29 mouse cellular contexts compared by ENCODE assay signal in genomic region chr1:155347339-155347738, GRCm38 (mm10).
A peak's percentile ranks its signal among the peaks of the same experiment; 100 is the strongest.
DNase-seq lines count a peak whose midpoint lies in the region; ATAC-seq and TF ChIP-seq lines count a peak whose summit lies in the region.
"Had no signal": no experiment of that assay in that cellular context is flagged by ENCODE, and none has a peak within 500 bp of the region (broad histone marks: within the 10 kb centered on the region; RNA-seq: fewer than 3 reads in every experiment).

No protein-coding gene starts in this region.

- peak; percentile 85 for TF ChIP-seq EP300 in liver, postnatal 0 days (IDR thresholded peaks at IDR 0.05; ENCODE audit: low read depth)

- peak overlapping the region; percentile 54; the same call in 1 of the 2 replicates for H3K27ac ChIP-seq in forebrain, embryonic 16.5 days (ENCODE audit: low read length)
- H3K27ac ChIP-seq in forebrain, embryonic 12.5 days, result no peak overlapping the region
- H3K27ac ChIP-seq in liver, postnatal 0 days (ENCODE audit: low read depth), result no peak overlapping the region
- H3K27ac ChIP-seq: embryonic facial prominence, embryonic 13.5 days; heart, embryonic 10.5 days; heart, embryonic 15.5 days; kidney, embryonic 15.5 days; limb, embryonic 15.5 days; lung, embryonic 15.5 days; neural tube, embryonic 12.5 days had no signal

- no peak overlapping the region for H3K9ac ChIP-seq in forebrain, embryonic 16.5 days (replicated peaks; ENCODE audit: low read depth, low read length)
- H3K9ac ChIP-seq in forebrain, embryonic 12.5 days, result no peak overlapping the region
- H3K9ac ChIP-seq in liver, postnatal 0 days (replicated peaks), result no peak overlapping the region
- H3K9ac ChIP-seq: embryonic facial prominence, embryonic 13.5 days; heart, embryonic 15.5 days; kidney, embryonic 15.5 days; limb, embryonic 15.5 days; lung, embryonic 15.5 days; neural tube, embryonic 12.5 days had no signal

- ATAC-seq in forebrain, embryonic 16.5 days, result no peak
- ATAC-seq in forebrain, embryonic 12.5 days (ENCODE audit: low FRiP score), result no peak
- 0 out of 2 replicates have a peak, but pooled peaks have one; percentile 22 for ATAC-seq in common myeloid progenitor, adult 5-6 weeks (replicated peaks; ENCODE audit: low read depth, poor library complexity, severe bottlenecking)
- ATAC-seq in liver, postnatal 0 days, result no peak
- ATAC-seq: activated CD4-positive, CD25-positive, alpha-beta regulatory T cell, adult 4 months; hindbrain, embryonic 16.5 days; midbrain, embryonic 16.5 days had no signal

- no peak overlapping the region for H3K4me3 ChIP-seq in forebrain, embryonic 16.5 days (replicated peaks; ENCODE audit: low read length)
- no peak overlapping the region for H3K4me3 ChIP-seq in forebrain, embryonic 12.5 days (replicated peaks)
- H3K4me3 ChIP-seq in liver, postnatal 0 days (ENCODE audit: low read depth, low read length), result no peak overlapping the region
- H3K4me3 ChIP-seq: embryonic facial prominence, embryonic 13.5 days; heart, embryonic 10.5 days; heart, embryonic 15.5 days; kidney, embryonic 15.5 days; limb, embryonic 15.5 days; lung, embryonic 15.5 days; neural tube, embryonic 12.5 days had no signal

- H3K27me3 ChIP-seq in forebrain, embryonic 16.5 days (replicated peaks; ENCODE audit: control insufficient read depth, insufficient read depth, low read length), result no peaks in the 10 kb centered on the region
- H3K27me3 ChIP-seq in forebrain, embryonic 12.5 days, result no peaks in the 10 kb centered on the region
- H3K27me3 ChIP-seq in liver, postnatal 0 days (ENCODE audit: insufficient read depth, low read length), result no peaks in the 10 kb centered on the region
- H3K27me3 ChIP-seq: embryonic facial prominence, embryonic 13.5 days; heart, embryonic 15.5 days; kidney, embryonic 15.5 days; limb, embryonic 15.5 days; lung, embryonic 15.5 days; neural tube, embryonic 12.5 days had no signal

- H3K4me2 ChIP-seq in forebrain, embryonic 16.5 days (ENCODE audit: low read length), result no peak overlapping the region
- H3K4me2 ChIP-seq in forebrain, embryonic 12.5 days, result no peak overlapping the region
- H3K4me2 ChIP-seq in liver, postnatal 0 days (ENCODE audit: low read depth, low read length), result peak overlapping the region; percentile 15; the same call in 1 of the 2 replicates
- H3K4me2 ChIP-seq: embryonic facial prominence, embryonic 13.5 days; heart, embryonic 15.5 days; kidney, embryonic 15.5 days; limb, embryonic 15.5 days; lung, embryonic 15.5 days; neural tube, embryonic 12.5 days had no signal

- H3K36me3 ChIP-seq in forebrain, embryonic 16.5 days (ENCODE audit: control insufficient read depth, insufficient read depth), result no peaks in the 10 kb centered on the region
- H3K36me3 ChIP-seq in forebrain, embryonic 12.5 days (replicated peaks), result no peaks in the 10 kb centered on the region
- 0 out of 2 replicates have a peak, but pooled peaks cover 3% of the 10 kb centered on the region for H3K36me3 ChIP-seq in liver, postnatal 0 days (replicated peaks; ENCODE audit: insufficient read depth, low read length)
- H3K36me3 ChIP-seq: embryonic facial prominence, embryonic 13.5 days; heart, embryonic 10.5 days; heart, embryonic 15.5 days; kidney, embryonic 15.5 days; limb, embryonic 15.5 days; lung, embryonic 15.5 days; neural tube, embryonic 12.5 days had no signal

- peak; percentile 39 for DNase-seq in 416B (ENCODE audit: low read depth)
- DNase-seq in liver, postnatal 0 days, result no peak
- no peak for DNase-seq in adrenal gland, postnatal 25 days
- DNase-seq in cerebellum, postnatal 14 days, result no peak
- DNase-seq: adrenal gland, adult 2 months; cerebellum, adult 8-10 months; cerebellum, postnatal 36 days; embryo, embryonic 11 days; gastrocnemius, postnatal 14 days; heart, adult 11 months; kidney, adult 18-20 months; kidney, postnatal 4 days; left cerebral cortex, postnatal 4 days; lung, postnatal 4 days; right cerebral cortex, postnatal 4 days; thymus, postnatal 4 days had no signal

- no peak for TF ChIP-seq CTCF in liver, postnatal 0 days (IDR thresholded peaks at IDR 0.05; ENCODE audit: low read depth)

- peaks cover 6% of the 10 kb centered on the region for H3K4me1 ChIP-seq in forebrain, embryonic 16.5 days (replicated peaks; ENCODE audit: control insufficient read depth, insufficient read depth, low read length)
- H3K4me1 ChIP-seq in forebrain, embryonic 12.5 days, result no peaks in the 10 kb centered on the region
- peaks cover 9% of the 10 kb centered on the region for H3K4me1 ChIP-seq in liver, postnatal 0 days (ENCODE audit: insufficient read depth)
- H3K4me1 ChIP-seq: embryonic facial prominence, embryonic 13.5 days; heart, embryonic 10.5 days; kidney, embryonic 15.5 days; limb, embryonic 15.5 days; lung, embryonic 15.5 days; neural tube, embryonic 12.5 days had no signal

- H3K9me3 ChIP-seq in forebrain, embryonic 16.5 days (ENCODE audit: control insufficient read depth, low read length), result no peaks in the 10 kb centered on the region
- H3K9me3 ChIP-seq in forebrain, embryonic 12.5 days, result no peaks in the 10 kb centered on the region
- H3K9me3 ChIP-seq in liver, postnatal 0 days (ENCODE audit: low read length), result no peaks in the 10 kb centered on the region
- H3K9me3 ChIP-seq: embryonic facial prominence, embryonic 13.5 days; heart, embryonic 10.5 days; heart, embryonic 15.5 days; kidney, embryonic 15.5 days; limb, embryonic 15.5 days; lung, embryonic 15.5 days; neural tube, embryonic 12.5 days had no signal

- WGBS in forebrain, embryonic 16.5 days, result 77% methylated on average over 4 of the region's 4 CpGs
- 81% methylated on average over 4 of the region's 4 CpGs for WGBS in forebrain, embryonic 12.5 days
- WGBS in liver, postnatal 0 days (ENCODE audit: insufficient replicate concordance), result 58% methylated on average over 4 of the region's 4 CpGs
